Mouse (Mus musculus): Measurements from ENCODE around the gene Ly75. TPM values are rescaled to one million over a fixed set of nuclear protein-coding genes. Genes with fewer than 3 reads are reported as not detected.

Ly75 gene
- polyA plus RNA-seq, 1 experiment from 2014 or later, result 1.2 TPM

- no peak overlapping the region for H3K9ac ChIP-seq (replicated peaks; ENCODE audit: low read depth, low read length)
- ATAC-seq (ENCODE audit: low read depth), result no peak
- no peaks in the 10 kb centered on the region for H3K4me1 ChIP-seq (ENCODE audit: control insufficient read depth, insufficient read depth, low read length)
- no peak overlapping the region for H3K4me2 ChIP-seq (ENCODE audit: low read depth, low read length)
- 93% methylated on average over 5 of the region's 5 CpGs for WGBS
- H3K27ac ChIP-seq (ENCODE audit: low read depth, low read length), result no peak overlapping the region
- H3K9me3 ChIP-seq (ENCODE audit: control insufficient read depth, low read length), result no peaks in the 10 kb centered on the region
- no peaks in the 10 kb centered on the region for H3K36me3 ChIP-seq (ENCODE audit: control insufficient read depth, insufficient read depth, low read length)
- H3K27me3 ChIP-seq (ENCODE audit: control insufficient read depth, insufficient read depth, low read length), result no peaks in the 10 kb centered on the region
- no peak overlapping the region for H3K4me3 ChIP-seq (ENCODE audit: low read depth, low read length)
Observed at GRCm38 (mm10) chr2:60365820-60366610, 17.1 kb downstream of the Ly75 start.

- H3K4me1 ChIP-seq (ENCODE audit: control insufficient read depth, insufficient read depth, low read length), result no peaks in the 10 kb centered on the region
- H3K9ac ChIP-seq (replicated peaks; ENCODE audit: low read depth, low read length), result no peak overlapping the region
- H3K27ac ChIP-seq (ENCODE audit: low read depth, low read length), result no peak overlapping the region
- ATAC-seq (ENCODE audit: low read depth), result no peak
- WGBS, result 81% methylated on average over 7 of the region's 7 CpGs
- no peak overlapping the region for H3K4me2 ChIP-seq (ENCODE audit: low read depth, low read length)
- H3K27me3 ChIP-seq (ENCODE audit: control insufficient read depth, insufficient read depth, low read length), result no peaks in the 10 kb centered on the region
- no peaks in the 10 kb centered on the region for H3K36me3 ChIP-seq (ENCODE audit: control insufficient read depth, insufficient read depth, low read length)
- H3K4me3 ChIP-seq (ENCODE audit: low read depth, low read length), result no peak overlapping the region
- no peaks in the 10 kb centered on the region for H3K9me3 ChIP-seq (ENCODE audit: control insufficient read depth, low read length)
Observed at GRCm38 (mm10) chr2:60365138-60365775, 17.8 kb downstream of the Ly75 start.

- Histone ChIP-seq H3K9me3 (ENCODE audit: control insufficient read depth, low read length) (no peaks in the 10 kb centered on the region), H3K4me1 (ENCODE audit: control insufficient read depth, insufficient read depth, low read length) (no peaks in the 10 kb centered on the region), H3K4me2 (ENCODE audit: low read depth, low read length) (no peak overlapping the region), H3K36me3 (ENCODE audit: control insufficient read depth, insufficient read depth, low read length) (no peaks in the 10 kb centered on the region), H3K27ac (ENCODE audit: low read depth, low read length) (no peak overlapping the region), H3K9ac (replicated peaks; ENCODE audit: low read depth, low read length) (no peak overlapping the region), H3K27me3 (ENCODE audit: control insufficient read depth, insufficient read depth, low read length) (no peaks in the 10 kb centered on the region), H3K4me3 (ENCODE audit: low read depth, low read length) (no peak overlapping the region)
- WGBS, result 86% methylated on average over 6 of the region's 6 CpGs
- no peak for ATAC-seq (ENCODE audit: low read depth)
Observed at GRCm38 (mm10) chr2:60362146-60362545, 21.0 kb downstream of the Ly75 start.

GRCm38 (mm10) chr2:60359796-60360195 is 23.3 kb downstream of the Ly75 start:
- no peak overlapping the region for H3K27ac ChIP-seq (ENCODE audit: low read depth, low read length)
- no peak overlapping the region for H3K9ac ChIP-seq (replicated peaks; ENCODE audit: low read depth, low read length)
- H3K36me3 ChIP-seq (ENCODE audit: control insufficient read depth, insufficient read depth, low read length), result no peaks in the 10 kb centered on the region
- WGBS, result 99% methylated on average over 3 of the region's 3 CpGs
- no peaks in the 10 kb centered on the region for H3K27me3 ChIP-seq (ENCODE audit: control insufficient read depth, insufficient read depth, low read length)
- H3K9me3 ChIP-seq (ENCODE audit: control insufficient read depth, low read length), result no peaks in the 10 kb centered on the region
- no peak for ATAC-seq (ENCODE audit: low read depth)
- H3K4me3 ChIP-seq (ENCODE audit: low read depth, low read length), result no peak overlapping the region
- H3K4me2 ChIP-seq (ENCODE audit: low read depth, low read length), result no peak overlapping the region
- no peaks in the 10 kb centered on the region for H3K4me1 ChIP-seq (ENCODE audit: control insufficient read depth, insufficient read depth, low read length)

- no peak overlapping the region for H3K9ac ChIP-seq (replicated peaks; ENCODE audit: low read depth, low read length)
- WGBS, result 28% methylated on average over 3 of the region's 3 CpGs
- H3K27me3 ChIP-seq (ENCODE audit: control insufficient read depth, insufficient read depth, low read length), result no peaks in the 10 kb centered on the region
- no peak overlapping the region for H3K4me3 ChIP-seq (ENCODE audit: low read depth, low read length)
- 0 out of 2 replicates have a peak, but pooled peaks have one; percentile 11 for ATAC-seq (ENCODE audit: low read depth)
- H3K36me3 ChIP-seq (ENCODE audit: control insufficient read depth, insufficient read depth, low read length), result no peaks in the 10 kb centered on the region
- no peaks in the 10 kb centered on the region for H3K9me3 ChIP-seq (ENCODE audit: control insufficient read depth, low read length)
- no peak overlapping the region for H3K27ac ChIP-seq (ENCODE audit: low read depth, low read length)
- H3K4me1 ChIP-seq (ENCODE audit: control insufficient read depth, insufficient read depth, low read length), result no peaks in the 10 kb centered on the region
- H3K4me2 ChIP-seq (ENCODE audit: low read depth, low read length), result peak overlapping the region; percentile 25; the same call in 1 of the 2 replicates
Observed at GRCm38 (mm10) chr2:60355388-60355683, 27.8 kb downstream of the Ly75 start.

- Histone ChIP-seq H3K36me3 (ENCODE audit: control insufficient read depth, insufficient read depth, low read length) (no peaks in the 10 kb centered on the region), H3K27me3 (ENCODE audit: control insufficient read depth, insufficient read depth, low read length) (no peaks in the 10 kb centered on the region), H3K4me3 (ENCODE audit: low read depth, low read length) (no peak overlapping the region), H3K9me3 (ENCODE audit: control insufficient read depth, low read length) (no peaks in the 10 kb centered on the region), H3K4me2 (ENCODE audit: low read depth, low read length) (peak overlapping the region; percentile 25; the same call in 1 of the 2 replicates), H3K4me1 (ENCODE audit: control insufficient read depth, insufficient read depth, low read length) (no peaks in the 10 kb centered on the region), H3K27ac (ENCODE audit: low read depth, low read length) (no peak overlapping the region), H3K9ac (replicated peaks; ENCODE audit: low read depth, low read length) (no peak overlapping the region)
- WGBS, result 42% methylated on average over 18 of the region's 18 CpGs
- ATAC-seq (ENCODE audit: low read depth), result 0 out of 2 replicates have a peak, but pooled peaks have one; percentile 34
Observed at GRCm38 (mm10) chr2:60354541-60355387, 28.3 kb downstream of the Ly75 start.

GRCm38 (mm10) chr2:60352296-60352695 is 30.8 kb downstream of the Ly75 start:
- H3K27me3 ChIP-seq (ENCODE audit: control insufficient read depth, insufficient read depth, low read length), result peaks cover 3% of the 10 kb centered on the region; the same call in 1 of the 2 replicates

GRCm38 (mm10) chr2:60351781-60352180 is 31.3 kb downstream of the Ly75 start:
- H3K4me2 ChIP-seq (ENCODE audit: low read depth, low read length), result no peak overlapping the region
- H3K36me3 ChIP-seq (ENCODE audit: control insufficient read depth, insufficient read depth, low read length), result no peaks in the 10 kb centered on the region
- H3K9ac ChIP-seq (replicated peaks; ENCODE audit: low read depth, low read length), result no peak overlapping the region
- no peak overlapping the region for H3K27ac ChIP-seq (ENCODE audit: low read depth, low read length)
- H3K9me3 ChIP-seq (ENCODE audit: control insufficient read depth, low read length), result no peaks in the 10 kb centered on the region
- no peak for ATAC-seq (ENCODE audit: low read depth)
- H3K27me3 ChIP-seq (ENCODE audit: control insufficient read depth, insufficient read depth, low read length), result peaks cover 3% of the 10 kb centered on the region; the same call in 1 of the 2 replicates
- no peaks in the 10 kb centered on the region for H3K4me1 ChIP-seq (ENCODE audit: control insufficient read depth, insufficient read depth, low read length)
- 78% methylated on average over 8 of the region's 8 CpGs for WGBS
- H3K4me3 ChIP-seq (ENCODE audit: low read depth, low read length), result no peak overlapping the region

More at GRCm38 (mm10) chr2:60352296-60352695, 30.8 kb downstream of the Ly75 start:
- Histone ChIP-seq H3K4me1 (ENCODE audit: control insufficient read depth, insufficient read depth, low read length) (no peaks in the 10 kb centered on the region), H3K9me3 (ENCODE audit: control insufficient read depth, low read length) (no peaks in the 10 kb centered on the region), H3K9ac (replicated peaks; ENCODE audit: low read depth, low read length) (no peak overlapping the region), H3K4me2 (ENCODE audit: low read depth, low read length) (no peak overlapping the region), H3K27ac (ENCODE audit: low read depth, low read length) (no peak overlapping the region), H3K36me3 (ENCODE audit: control insufficient read depth, insufficient read depth, low read length) (no peaks in the 10 kb centered on the region), H3K4me3 (ENCODE audit: low read depth, low read length) (no peak overlapping the region)
- WGBS, result 87% methylated on average over 5 of the region's 5 CpGs
- no peak for ATAC-seq (ENCODE audit: low read depth)

Measured in neural tube, embryonic 14.5 days (tissue).